Mouse (Mus musculus) erythroblast, embryonic 14.5 days (primary cell): ENCODE results near the gene Gm10135.
"Not testable (repeated sequence)": the region's sequence is repeated elsewhere in the genome, so short reads cannot be mapped to it uniquely, and the experiment has no call there.

Experiments used
- GATA1 ChIP-seq: IDR thresholded peaks from 2 replicates; pipeline ENCODE4 v1.6.1; 2012; ENCODE audit warnings: low read length, inconsistent platforms, mixed read lengths
- TAL1 ChIP-seq: IDR thresholded peaks from 3 replicates; pipeline ENCODE4 v1.6.1; 2012; ENCODE audit warnings: low read length, inconsistent platforms, mixed read lengths

DNA sequence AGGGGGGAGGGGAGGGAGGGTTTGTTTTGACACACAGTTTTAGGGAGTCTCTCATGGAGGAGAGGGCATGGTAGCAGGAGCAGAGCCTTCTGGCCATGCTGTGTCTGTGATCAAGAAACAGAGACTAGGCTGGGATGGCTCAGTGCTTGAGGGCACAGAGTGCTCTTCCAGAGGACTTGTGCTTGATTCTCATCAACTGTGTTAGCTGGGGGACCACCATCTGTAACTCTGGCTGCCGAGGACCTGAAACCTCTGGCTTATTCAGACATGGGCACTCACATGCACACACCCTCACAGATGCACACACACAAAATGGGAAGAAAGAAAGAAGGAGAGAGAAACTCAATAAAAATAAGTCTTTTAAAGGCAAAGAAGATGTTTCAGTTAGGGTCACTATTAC is 24.0 kb upstream of the Gm10135 start:
- not testable (repeated sequence) for TF ChIP-seq TAL1, GATA1
